Mouse (Mus musculus) lung, adult 18-20 months (tissue): ENCODE results near the gene Cyp2d26.
"Not testable (repeated sequence)": the region's sequence is repeated elsewhere in the genome, so short reads cannot be mapped to it uniquely, and the experiment has no call there.

ENCODE experiments used
- DNase-seq, 2 experiments: peaks; one replicate each; pipeline ENCODE4 v3.0.0; 2022; ENCODE audit warnings: mixed read lengths in 2 of 2

Gene Cyp2d26

DNA sequence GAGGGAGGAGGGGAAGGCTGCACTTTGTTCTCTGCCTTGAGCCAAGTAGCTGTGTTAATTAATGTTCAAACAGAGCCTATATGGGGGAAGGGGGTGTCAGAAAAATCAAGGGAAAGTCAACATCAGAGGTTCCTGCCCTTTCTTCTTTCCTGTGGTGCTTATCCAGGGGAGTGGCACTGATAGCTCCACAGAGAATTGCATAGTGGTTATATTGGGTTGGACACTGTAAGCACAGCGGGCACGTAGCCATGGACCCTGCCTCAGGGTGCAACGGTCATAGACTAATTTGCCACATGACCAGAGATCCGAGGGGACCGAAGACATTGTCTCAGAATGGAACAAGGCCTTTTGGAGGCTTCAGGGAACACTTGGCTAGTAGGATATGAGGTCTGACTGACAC lies at the start of gene Cyp2d26:
Gene Cyp2d26 (minus strand): TSS at position 18 of the 400 bp plus-strand sequence.
- DNase-seq = no peak

DNA sequence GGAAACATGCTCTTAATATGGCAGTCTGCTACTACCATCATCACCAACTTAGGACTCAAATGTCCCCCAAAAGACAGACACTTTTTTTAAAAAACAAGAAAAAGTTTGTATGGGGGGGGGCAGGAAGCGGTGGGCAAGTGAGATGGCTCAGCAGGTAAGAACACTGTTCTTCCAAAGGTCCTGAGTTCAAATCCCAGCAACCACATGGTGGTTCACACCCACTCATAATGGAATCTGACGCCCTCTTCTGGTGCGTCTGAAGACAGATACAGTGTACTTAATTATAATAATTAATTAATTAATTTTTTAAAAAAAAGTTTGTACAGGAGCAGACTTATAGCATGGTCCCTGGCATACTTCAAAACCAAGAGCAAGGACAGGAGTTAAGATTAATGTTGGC lies 45.1 kb upstream of the Cyp2d26 start:
- no peak for DNase-seq

DNA sequence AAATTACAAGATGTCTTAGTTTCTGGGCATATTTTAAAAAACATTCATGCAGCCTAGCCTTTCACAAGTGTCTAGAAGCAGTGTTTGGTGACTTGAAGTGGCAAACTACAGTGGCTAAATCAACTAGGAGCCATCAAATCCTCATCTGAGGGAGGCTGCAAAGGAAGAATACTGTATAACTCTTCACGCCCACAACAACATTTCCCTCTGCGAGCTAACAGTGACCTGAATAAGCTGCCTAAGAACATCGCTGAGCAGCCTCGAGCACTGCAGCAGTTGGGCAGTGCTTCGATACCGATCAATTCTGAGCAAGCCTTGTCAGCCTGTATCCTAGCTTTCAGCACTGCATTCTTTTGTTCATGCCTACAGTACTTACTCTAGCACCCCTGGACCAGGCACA lies 35.8 kb upstream of the Cyp2d26 start:
- no peak for DNase-seq

DNA sequence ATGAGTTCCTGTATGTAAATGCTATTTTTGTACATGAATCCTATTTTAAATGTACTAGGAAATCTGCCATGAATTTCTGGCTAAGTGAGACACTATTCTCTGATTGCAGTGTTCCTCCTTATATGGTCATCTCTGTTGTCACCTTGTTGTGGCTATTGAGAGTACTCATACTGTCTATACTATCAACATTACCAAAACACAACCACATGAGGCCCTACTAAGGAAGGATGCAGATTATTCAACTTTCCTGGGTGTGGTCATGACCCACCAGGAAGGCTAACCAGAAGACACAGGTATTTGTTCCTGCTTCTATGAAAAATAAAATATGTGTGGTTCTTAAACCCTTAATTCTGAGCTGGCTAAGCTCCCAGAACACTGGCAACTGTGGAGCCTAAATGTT lies 31.8 kb upstream of the Cyp2d26 start:
- no peak for DNase-seq

DNA sequence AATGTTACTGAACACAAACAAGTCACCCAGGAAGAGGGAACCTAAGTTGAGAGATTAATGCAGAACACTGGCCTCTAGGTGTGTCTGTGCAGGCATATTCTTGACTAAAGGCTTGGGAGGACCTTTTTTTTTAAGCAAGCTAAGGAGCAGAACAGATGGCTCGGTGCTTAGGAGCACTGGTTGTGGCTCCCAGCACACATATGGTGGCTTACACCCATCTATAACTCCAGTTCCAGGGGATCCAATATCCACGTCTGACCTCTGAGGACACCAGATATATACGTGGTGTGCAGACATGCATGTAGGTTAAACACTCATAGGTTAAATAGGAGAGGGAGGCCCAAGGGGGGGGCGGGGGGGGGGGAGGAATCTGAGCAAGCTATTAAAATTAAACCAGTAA lies 28.3 kb upstream of the Cyp2d26 start:
- no peak for DNase-seq

DNA sequence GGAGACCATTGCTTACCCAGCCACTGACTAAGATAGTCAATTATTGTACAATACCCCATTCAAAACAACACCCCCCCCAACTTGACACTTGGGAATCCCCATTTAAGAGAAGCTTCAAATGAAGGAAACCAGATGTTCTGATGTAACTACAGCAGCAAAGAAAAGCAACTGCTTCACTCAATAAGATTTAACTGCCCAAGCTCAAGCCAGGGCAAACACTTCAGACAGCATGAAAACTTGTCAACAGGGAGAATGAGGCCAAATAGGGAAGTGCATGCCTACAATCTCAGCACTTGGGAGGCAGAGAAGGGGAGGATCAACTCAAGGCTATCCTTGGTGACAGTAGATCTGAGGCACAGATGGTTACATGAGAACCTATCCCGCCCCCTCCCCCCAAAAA lies 27.6 kb upstream of the Cyp2d26 start:
- DNase-seq = peak; percentile 22 to 41

DNA sequence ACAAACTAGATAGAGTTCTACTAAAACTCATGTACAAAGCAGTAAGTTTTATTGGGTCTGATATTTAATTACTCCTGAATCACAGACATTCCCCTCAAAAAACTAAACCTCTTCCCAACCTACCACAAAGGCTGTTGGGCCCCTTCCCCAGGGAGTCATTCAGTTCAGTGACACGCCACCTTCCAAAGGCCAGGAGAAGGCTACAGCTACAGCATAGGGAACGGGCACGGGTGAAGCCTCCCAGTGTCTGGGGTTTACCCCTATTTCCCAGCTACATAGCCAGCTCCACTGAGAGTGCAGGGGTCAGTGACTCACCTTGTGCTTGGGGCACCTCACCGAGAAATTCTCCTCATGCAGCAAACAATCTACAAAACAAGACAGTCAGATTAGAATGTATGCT lies 21.2 kb upstream of the Cyp2d26 start:
- DNase-seq = no peak

DNA sequence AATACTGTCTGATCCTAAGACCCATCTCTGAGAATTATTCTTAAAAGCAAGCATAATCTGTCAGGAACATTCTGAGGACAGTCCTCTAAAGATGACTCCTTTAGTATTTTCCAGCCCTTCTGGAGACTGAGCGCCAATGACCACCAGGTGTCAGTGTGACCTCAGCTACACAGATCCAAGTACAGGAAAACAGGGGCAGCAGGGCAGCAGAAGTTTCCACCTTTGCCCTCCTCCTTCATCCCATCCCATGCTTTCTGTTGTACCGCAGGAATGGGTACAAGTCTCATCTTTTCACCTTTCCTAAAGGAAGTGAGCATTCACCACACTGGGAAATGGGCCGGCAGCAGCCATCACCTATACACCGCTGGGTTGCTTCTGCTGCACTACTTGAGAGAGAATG lies 20.7 kb upstream of the Cyp2d26 start:
- DNase-seq = peak; percentile 44 to 52

DNA sequence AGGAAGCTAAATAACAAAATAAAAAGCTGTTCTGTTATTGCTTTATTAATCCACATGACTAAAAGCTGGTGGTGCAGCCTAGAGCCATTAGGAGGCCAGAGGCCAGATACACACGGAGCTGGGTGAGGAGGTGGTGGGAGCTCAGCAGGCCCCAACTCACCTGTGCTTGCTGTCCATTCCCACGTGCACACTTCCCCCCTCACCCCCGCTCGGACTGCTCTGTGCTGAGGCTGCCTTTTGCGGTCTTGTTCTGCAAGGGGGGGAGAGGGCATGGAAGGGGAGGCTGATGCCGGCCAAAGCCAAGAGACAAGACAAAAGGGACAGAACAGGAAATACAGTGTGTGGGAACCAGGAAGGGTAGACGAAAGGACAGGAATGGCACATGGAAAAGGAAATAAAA lies 20.2 kb upstream of the Cyp2d26 start:
- DNase-seq = no peak

DNA sequence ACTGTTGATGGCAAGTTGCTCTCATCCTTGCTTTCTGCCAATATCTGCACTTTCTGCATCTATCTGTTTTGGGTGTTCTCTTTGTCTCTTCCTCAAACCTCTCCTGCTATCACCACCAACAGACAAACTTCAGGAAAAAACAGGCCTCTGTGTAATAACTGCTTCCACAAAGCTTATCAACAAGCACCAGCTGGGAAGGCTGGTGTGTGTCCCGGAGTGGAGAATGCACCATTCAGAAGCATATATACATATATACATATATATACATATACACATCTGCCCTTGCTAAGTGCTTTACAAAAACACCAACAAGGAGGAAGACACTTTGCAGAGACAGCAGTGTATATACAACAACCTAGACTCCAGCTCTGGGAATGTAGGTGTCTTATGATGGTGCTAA lies 16.5 kb upstream of the Cyp2d26 start:
- no peak for DNase-seq

DNA sequence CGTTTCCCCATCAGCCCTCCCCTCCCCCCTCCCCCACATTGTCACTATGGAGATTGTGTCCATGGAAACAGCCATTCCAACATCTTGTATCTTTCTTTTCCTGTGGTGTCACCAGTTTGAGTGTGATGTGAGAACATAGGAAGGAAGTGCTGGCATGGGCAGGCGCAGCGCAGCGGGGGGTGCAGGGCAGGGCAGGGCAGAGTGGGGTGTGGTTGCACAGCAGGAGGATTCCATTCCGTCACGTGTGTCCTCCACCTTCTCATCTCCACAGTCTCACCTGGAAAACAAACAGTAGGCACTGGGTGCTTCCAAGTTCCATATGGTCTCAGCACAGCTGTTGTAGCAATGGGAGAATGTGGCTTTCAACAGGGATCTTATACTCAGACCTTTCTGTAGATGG lies 15.4 kb upstream of the Cyp2d26 start:
- peak in 1 of 2 experiments; percentile 3 for DNase-seq

DNA sequence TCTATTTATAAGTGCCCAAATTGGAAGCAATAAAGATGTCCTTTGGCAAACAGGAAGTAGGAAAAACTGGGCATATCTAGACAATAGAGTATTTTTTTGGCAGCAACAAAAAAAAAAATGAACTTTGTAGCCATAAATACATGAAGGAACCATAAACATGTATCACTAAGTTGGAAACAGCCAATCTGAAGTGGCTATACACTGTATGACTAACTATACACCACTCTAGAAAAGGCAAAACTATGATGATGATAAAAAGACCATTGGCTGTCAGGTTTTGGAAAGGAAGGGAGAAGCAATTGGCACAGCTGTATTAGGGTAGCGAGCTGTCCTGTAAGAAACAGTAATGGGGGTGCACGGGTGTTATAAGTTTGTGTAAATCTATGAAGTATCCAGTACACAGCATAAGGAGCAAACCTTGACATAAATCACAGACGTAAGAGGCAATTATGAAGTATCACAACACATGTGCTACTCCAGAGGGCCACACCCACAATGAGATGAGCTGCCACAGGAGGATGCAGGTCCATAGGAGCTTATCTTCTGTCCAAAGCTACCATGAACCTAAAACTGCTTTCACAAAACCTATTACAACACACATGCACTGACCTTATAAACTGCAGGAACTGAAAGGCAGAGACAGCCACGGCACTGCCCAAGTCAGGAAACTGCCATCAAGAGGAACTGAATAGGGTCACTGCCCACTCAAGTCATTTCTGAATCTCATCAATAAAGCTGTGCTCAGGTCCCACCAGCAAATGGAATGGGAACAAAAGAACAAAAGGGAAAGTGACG lies 13.1 kb upstream of the Cyp2d26 start:
- DNase-seq = no peak

DNA sequence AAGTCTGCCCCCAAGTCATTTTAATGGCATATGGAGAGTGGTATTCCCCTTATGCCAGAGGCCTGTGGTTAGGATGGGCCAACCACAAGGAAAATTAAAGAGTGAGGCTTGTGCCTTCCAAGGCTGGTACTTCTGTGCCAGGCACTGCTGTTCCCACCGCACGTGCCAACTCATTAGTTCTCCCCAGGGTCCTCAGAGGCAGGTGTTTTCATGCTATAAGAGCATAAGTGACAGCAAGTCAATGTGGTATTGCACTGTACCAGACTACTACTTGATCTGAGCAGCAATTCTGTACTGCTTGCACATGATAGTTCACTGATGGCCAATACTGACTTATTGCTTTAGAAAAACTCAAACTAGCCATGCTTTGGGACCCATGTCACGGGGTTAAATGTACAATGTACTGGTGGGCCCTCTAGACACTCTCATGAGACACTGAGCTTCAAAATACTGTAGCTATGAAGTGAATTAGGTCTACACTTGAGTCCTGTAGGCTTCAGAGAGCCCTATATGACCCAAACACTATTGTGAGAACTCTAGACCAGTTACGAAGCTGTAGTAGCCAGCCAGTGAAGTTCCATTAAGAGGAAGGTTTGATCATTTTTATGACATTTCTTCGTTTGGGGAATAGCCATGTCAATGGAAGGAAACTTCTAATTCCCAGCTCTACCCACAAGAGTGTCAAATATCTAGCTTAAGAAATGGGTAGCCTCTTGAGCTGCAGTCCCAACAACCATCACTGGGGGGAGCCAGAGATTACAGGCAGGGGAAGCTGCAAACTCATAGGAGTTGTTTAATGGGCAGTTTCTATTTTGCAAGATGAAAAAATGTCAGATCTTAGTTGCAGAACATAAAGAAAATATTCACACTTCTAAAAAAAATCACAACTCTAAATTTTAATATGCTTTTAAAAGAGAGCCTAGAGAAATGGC lies 10.9 kb upstream of the Cyp2d26 start:
- DNase-seq = peak; percentile 72 to 74

DNA sequence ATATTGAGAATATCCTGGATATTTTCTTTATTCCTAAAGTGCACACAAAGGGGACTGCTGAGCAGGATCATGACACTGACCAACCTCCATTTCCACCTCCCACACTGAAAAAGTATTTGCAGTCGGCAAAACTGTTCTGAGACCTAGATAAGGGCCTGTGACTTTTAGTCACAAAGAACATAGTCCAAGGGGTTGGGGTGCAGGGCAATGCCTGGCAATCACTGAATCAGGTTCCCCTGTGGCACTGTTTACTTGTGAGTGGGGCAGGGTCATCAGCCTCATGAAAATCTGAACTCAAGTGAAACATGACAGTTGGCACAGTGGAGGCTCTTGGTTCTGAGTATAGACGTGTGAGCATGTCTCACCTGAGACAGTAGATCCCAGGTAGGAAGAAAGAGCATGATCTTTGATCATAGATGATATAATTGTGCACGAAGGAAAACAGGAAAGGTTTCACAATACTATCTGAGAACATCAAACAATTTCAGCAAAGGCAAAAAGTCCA lies 1.9 kb upstream of the Cyp2d26 start:
- DNase-seq = no peak

DNA sequence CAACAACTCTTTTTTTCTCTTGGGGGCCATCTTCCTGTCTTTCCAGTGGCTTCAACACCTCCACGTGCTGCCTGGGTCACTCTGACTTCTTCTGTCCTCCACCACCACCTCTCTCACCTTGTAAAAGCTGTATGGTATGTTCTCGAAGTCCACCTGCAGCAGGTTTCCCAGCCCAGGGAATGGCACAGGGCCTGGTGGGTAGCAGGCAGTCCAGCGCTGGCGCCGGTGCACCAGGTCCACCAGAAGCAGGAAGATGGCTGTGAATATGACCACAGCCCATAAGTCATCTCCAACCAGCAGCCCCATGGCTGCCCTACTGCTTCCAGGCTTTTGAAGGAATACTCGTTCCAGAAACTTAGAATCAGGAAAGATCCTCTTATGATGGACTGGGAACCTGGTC lies 226 bp downstream of the Cyp2d26 start:
- DNase-seq = no peak

DNA sequence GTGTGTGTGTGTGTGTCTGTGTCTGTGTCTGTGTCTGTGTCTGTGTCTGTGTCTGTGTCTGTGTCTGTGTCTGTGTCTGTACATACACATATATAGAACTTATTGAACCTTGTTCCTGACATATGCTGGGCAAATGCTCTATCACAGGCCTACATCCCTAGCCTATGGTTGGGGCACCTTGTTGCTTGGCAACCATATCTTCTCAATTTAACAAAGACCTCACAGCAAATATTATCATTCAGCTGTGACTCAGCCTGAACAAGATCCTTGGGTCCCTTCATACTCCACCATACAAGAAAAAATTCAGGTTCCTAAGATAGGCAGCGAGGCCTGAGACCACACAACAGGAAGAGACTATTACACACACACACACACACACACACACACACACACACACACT lies 640 bp downstream of the Cyp2d26 start:
- DNase-seq = no peak

DNA sequence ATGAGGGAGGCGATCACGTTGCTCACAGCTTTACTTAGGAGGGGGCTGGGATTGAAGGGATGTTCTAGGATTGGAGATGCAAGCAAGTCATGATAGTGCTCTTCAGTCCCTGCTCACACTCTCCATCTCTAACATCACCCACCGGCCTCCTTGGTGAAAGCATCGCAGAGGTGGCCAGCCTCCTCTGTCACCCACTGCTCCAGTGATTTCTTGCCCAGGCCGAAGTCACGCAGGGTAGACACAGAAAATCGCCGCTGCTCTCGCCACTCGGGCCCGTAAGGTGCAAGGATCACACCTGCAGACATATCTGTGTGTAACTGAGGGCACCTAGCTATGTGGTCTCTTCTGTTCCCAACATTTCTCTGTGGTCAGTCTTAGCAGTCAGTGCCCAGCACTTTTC lies 1.5 kb downstream of the Cyp2d26 start:
- no peak for DNase-seq

DNA sequence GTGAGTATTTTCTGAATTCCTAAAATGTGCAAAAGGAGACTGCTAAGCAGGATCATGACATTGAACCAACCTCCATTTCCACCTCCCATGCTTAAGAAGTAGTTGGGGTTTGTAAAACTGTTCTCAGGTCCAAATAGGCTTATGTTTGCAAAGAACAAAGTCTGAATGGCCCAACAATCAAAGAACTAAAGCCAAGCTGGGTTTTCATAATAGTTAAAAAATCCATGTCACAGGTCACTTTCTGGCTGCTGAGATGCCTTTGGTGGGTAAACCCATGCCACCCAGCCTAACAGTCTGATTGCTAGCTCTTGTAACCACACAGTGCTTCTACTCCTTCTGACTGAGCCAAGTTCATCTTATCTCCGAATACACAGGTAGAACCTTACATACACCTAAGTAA lies 9.5 kb downstream of the Cyp2d26 start:
- no peak for DNase-seq

DNA sequence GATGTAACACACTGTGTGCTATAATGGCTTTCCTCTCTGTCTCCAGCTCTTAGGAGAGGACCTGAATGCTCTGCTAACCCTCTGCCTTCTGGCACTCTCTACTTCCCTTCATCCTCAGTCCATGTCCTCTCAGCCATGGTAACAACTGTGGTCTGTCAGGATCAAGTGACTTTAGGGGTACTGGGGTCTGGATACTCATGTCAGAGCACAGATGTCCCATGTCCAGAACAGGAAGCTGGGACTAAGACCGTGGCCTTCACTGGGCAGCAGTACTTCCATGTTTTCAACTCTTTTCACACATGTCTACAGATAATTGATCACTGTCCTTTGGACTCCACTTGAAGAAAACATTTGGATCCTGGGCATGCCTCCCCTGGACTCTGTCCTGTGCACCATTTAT lies 10.3 kb downstream of the Cyp2d26 start:
- no peak for DNase-seq

DNA sequence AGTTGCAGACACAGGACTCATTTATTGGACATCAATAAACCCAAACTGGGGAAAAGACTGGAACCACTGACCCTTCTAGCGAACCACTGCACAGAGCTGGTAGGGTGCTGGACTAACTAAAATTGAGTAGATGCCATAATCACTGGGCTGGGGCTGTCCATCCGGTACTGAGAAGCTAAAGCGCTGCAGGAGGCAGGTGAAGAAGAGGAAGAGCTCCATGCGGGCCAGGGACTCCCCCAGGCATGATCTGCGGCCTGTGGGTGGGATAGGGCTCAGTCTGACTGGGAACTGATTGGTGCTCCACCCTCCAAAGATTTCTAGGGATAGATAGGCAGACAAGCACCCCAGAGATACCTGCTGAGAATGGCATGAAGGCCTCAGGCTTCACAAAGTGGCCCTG lies 16.2 kb downstream of the Cyp2d26 start:
- DNase-seq = not testable (repeated sequence)

DNA sequence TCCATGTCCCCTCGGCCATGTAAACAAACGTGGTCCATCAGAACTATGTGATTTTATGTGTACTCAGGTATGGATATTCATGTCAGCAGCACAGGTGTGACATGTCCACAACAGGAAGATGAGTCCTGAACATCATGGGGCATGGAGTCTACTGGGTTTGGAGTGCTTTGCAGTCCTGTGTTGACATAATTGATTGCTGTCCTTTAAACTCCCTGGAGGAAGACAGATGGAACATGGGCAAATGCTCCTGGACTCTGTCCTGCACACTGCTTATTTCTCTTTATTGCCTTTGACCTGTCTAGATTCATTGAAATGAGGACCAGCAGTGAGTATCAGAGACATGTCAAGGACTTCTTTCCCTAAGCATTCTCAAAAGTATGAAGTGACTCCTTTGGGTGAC lies 28.2 kb downstream of the Cyp2d26 start:
- DNase-seq = no peak

DNA sequence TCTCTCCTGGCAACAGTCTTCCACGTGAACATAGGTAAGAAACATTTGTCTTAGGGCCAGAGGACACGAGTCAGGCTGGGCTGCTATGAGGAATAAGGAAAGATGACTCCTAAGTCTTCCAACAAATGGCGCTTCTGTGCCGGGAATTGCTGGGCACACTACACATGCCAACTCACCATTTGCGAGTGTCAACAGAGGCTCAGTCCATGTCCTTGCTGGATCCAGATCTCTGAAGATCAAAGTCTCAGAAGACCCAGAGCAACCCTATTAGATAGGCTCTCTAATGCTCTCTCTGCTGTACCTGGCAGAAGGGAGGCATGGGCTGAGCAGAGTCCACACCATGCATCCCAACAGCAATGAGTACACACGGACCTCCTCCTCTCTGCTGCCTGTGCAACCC lies 29.2 kb downstream of the Cyp2d26 start:
- no peak for DNase-seq

DNA sequence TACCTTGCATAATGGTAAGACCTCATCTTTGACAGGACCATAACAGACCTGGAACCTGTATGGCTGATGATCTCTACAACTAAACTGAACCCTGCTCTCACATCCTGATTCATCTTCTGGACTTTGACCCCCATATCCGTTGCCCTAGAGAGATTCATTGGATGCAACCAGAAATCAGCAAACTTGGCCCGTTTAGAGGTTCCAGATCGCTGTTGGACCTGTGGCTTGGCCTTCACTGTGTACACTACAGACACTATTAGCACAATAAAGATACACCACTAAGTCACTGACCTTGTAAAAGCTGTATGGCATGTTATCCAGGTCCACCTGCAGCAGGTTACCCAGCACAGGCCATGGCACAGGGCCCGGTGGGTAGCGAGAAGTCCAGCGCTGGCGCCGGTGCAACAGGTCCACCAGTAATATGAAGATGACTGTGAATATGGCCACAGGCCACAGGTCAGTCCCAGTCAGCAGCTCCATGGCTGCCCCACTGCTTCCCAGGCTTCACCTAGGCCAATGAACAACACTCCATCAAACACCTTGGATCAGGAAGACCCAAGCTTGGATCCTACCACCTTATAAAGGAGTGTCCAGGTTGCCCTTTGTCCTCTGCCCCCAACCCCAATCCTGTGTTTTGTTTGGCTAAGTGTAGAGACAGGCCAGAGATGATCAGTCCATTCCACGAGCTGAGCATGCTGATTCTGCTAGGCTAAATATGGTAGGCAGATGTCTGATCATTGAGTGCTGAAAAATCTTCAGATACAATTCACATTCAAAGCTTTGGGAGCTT lies 30.3 kb downstream of the Cyp2d26 start, which contains the start of gene Cyp2d40:
Gene Cyp2d40 (minus strand): TSS at position 553 of the 790 bp plus-strand sequence.
- no peak for DNase-seq
